Mouse (Mus musculus) intestine, embryonic 14.5 days (tissue): ENCODE measurements around the gene Tmprss6. TPM values are rescaled to one million over a fixed set of nuclear protein-coding genes. Genes with fewer than 3 reads are reported as not detected.

Experiments
- ATAC-seq: fragments of 200-750 bp; cut with Nextera tagmentation; replicated peaks from 2 replicates; pipeline ENCODE4 v1.8.0; 2017; ENCODE audit warnings: low read depth, moderate number of reproducible peaks, moderate TSS enrichment, moderate library complexity; ENCODE audit not compliant: low FRiP score, low TSS enrichment
- DNase-seq: peaks from one replicate; pipeline ENCODE4 v3.0.0-alpha.2; 2018; ENCODE audit warnings: low spot score
- H3K27ac ChIP-seq: fragments of 300-500 bp; sonication (generic); 2 replicates; pipeline ENCODE4 v1.5.1; 2014; ENCODE audit warnings: low read depth, mild to moderate bottlenecking, control low read depth
- H3K27me3 ChIP-seq: fragments of 300-500 bp; sonication (generic); replicated peaks from 2 replicates; pipeline ENCODE4 v1.6.1; 2014; ENCODE audit warnings: low read length, control low read depth; ENCODE audit not compliant: control insufficient read depth, insufficient read depth
- H3K36me3 ChIP-seq: fragments of 300-500 bp; sonication (generic); 2 replicates; pipeline ENCODE4 v1.6.1; 2014; ENCODE audit warnings: low read length, control low read depth; ENCODE audit not compliant: control insufficient read depth, insufficient read depth
- H3K4me1 ChIP-seq: fragments of 300-500 bp; sonication (generic); replicated peaks from 2 replicates; pipeline ENCODE4 v1.6.1; 2014; ENCODE audit warnings: low read length, control low read depth, mixed read lengths; ENCODE audit not compliant: control insufficient read depth, insufficient read depth
- H3K4me2 ChIP-seq: fragments of 300-500 bp; sonication (generic); 2 replicates; pipeline ENCODE4 v1.6.1; 2014; ENCODE audit warnings: low read length
- H3K4me3 ChIP-seq: fragments of 300-500 bp; sonication (generic); 2 replicates; pipeline ENCODE4 v1.5.1; 2014; ENCODE audit warnings: low read depth, low read length, control low read depth, mixed read lengths
- H3K9ac ChIP-seq: fragments of 300-500 bp; sonication (generic); 2 replicates; pipeline ENCODE4 v1.6.1; 2014; ENCODE audit warnings: mild to moderate bottlenecking, low read length
- H3K9me3 ChIP-seq: fragments of 300-500 bp; sonication (generic); 2 replicates; pipeline ENCODE4 v1.6.1; 2016; ENCODE audit warnings: low read length, control low read depth; ENCODE audit not compliant: control insufficient read depth
- WGBS: fragments of 180-500 bp; shearing (Covaris S2); extraction: QIAGEN DNeasy Blood & Tissue Kit; methylation state at CpG from one replicate; pipeline ENCODE4 v1.1.7; 2014; 5-methylcytosine and 5-hydroxymethylcytosine counted together
- polyA plus RNA-seq: library from polyadenylated mRNA; unstranded; fragments of >200 nt; fragmentation: Nextera tagmentation; extraction: Ambion mirVana; gene quantifications from 2 replicates; pipeline ENCODE4 v1.2.1, GENCODE M21; 2014

The Tmprss6 gene
- polyA plus RNA-seq, 1 experiment from 2014 or later = 0.09 TPM

- 9% methylated on average over 3 of the region's 3 CpGs for WGBS
- H3K9me3 ChIP-seq = no peaks in the 10 kb centered on the region
- peak overlapping the region; percentile 48; the same call in 1 of the 2 replicates for H3K27ac ChIP-seq
- H3K4me3 ChIP-seq = peak overlapping the region; percentile 58
- peaks cover 9% of the 10 kb centered on the region for H3K36me3 ChIP-seq
- ATAC-seq (no peak), DNase-seq (no peak)
- H3K4me1 ChIP-seq = peaks cover 9% of the 10 kb centered on the region
- peaks cover 15% of the 10 kb centered on the region; the same call in 1 of the 2 replicates for H3K27me3 ChIP-seq
- H3K9ac ChIP-seq = peak overlapping the region; percentile 58
- peak overlapping the region; percentile 68 for H3K4me2 ChIP-seq
Measured at GRCm38 (mm10) chr15:78429139-78429459, 39.3 kb downstream of the Tmprss6 start.

- no peaks in the 10 kb centered on the region for H3K9me3 ChIP-seq
- peak within 1 kb of the TSS; percentile 58 for H3K4me3 ChIP-seq
- DNase-seq (peak; percentile 80), ATAC-seq (peak; percentile 79)
- peak within 1 kb of the TSS; percentile 68 for H3K4me2 ChIP-seq
- H3K27me3 ChIP-seq = peaks cover 20% of the 10 kb centered on the region
- H3K27ac ChIP-seq = peak within 1 kb of the TSS; percentile 48; the same call in 1 of the 2 replicates
- H3K4me1 ChIP-seq = peaks cover 9% of the 10 kb centered on the region
- WGBS = 2% methylated on average over 47 of the region's 52 CpGs
- peaks cover 4% of the 10 kb centered on the region for H3K36me3 ChIP-seq
- H3K9ac ChIP-seq = peak within 1 kb of the TSS; percentile 58
Measured at GRCm38 (mm10) chr15:78428391-78429138, 39.9 kb downstream of the Tmprss6 start, which contains the start of gene Kctd17. Gene Kctd17, plus strand, starts transcription at chr15:78428564.

DNA sequence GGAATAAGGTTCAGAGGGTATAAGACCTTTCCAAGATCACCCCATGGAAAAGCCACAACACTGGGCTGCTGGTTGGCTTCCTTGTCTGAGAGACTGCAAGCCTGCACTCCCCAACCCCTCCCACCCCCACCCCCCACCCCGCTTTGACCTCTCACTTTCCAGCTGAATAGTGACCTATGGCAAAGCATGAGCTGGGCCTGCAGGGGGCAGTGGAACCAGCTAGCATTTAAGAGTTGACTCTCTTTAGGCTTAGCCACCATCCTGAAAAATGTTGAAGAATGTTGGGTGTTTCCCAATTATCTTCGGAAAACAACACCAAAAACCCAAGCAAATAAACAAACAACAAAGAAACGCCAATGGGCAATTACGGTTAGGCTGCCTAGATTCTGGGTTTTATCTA lies 43.2 kb downstream of the Tmprss6 start:
- peaks cover 9% of the 10 kb centered on the region for H3K4me1 ChIP-seq
- H3K9me3 ChIP-seq = no peaks in the 10 kb centered on the region
- H3K4me3 ChIP-seq = no peak overlapping the region
- H3K27me3 ChIP-seq = peaks cover 35% of the 10 kb centered on the region
- H3K4me2 ChIP-seq = no peak overlapping the region
- no peak for DNase-seq
- no peak overlapping the region for H3K9ac ChIP-seq
- H3K27ac ChIP-seq = no peak overlapping the region
- WGBS = 55% methylated on average over 4 of the region's 4 CpGs
- ATAC-seq = no peak
- H3K36me3 ChIP-seq = no peaks in the 10 kb centered on the region

DNA sequence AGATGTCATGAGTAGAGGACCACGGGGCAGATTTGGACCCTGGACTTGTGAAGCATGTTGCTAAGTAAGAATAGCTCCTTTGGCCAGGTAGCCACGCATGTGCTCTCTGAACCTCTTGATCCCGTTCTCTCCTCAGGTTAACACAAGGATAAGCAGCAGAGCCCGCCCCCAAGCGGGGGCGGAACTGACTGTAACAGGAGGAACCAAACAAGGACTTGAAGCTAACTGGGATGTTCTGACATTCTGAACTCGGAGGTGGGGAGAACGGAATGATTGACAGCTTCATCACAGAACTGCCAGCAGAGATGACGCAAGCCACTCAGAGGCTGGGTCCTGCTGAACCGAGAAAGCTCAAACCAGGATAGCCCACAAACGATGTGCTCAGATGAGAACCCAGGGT lies 43.9 kb downstream of the Tmprss6 start:
- WGBS = 12% methylated on average over 11 of the region's 11 CpGs
- Histone ChIP-seq H3K9me3 (no peaks in the 10 kb centered on the region), H3K4me3 (no peak overlapping the region), H3K27ac (no peak overlapping the region), H3K9ac (no peak overlapping the region), H3K4me2 (no peak overlapping the region), H3K36me3 (no peaks in the 10 kb centered on the region), H3K4me1 (peaks cover 5% of the 10 kb centered on the region), H3K27me3 (peaks cover 38% of the 10 kb centered on the region)
- ATAC-seq (no peak), DNase-seq (no peak)

- no peak overlapping the region for H3K4me3 ChIP-seq
- H3K9me3 ChIP-seq = no peaks in the 10 kb centered on the region
- H3K27me3 ChIP-seq = peaks cover 38% of the 10 kb centered on the region
- no peaks in the 10 kb centered on the region for H3K4me1 ChIP-seq
- DNase-seq (peak; percentile 90), ATAC-seq (no peak)
- no peak overlapping the region for H3K4me2 ChIP-seq
- no peak overlapping the region for H3K9ac ChIP-seq
- no peaks in the 10 kb centered on the region for H3K36me3 ChIP-seq
- H3K27ac ChIP-seq = no peak overlapping the region
- 16% methylated on average over 16 of the region's 16 CpGs for WGBS
Measured at GRCm38 (mm10) chr15:78422046-78422956, 46.1 kb downstream of the Tmprss6 start.

DNA sequence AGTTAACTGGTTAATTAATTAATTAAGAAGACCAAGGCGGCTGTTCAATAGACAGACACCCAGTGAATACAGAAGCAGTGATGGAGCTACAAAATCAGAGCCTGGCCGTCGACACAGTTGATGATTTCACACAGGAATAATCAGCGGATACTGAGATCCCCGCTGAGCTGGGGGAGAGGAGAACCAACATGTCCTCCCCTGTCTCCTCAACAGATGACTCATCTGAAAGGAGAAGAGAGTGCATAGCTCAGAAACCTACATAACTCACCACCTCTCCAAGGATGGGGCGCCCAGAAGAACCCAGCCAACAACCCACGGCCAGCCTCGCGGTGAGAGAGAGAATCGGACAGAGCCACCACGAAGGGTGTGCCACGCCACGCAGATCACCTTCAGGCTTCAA lies 48.0 kb downstream of the Tmprss6 start:
- no peak for DNase-seq
- no peak overlapping the region for H3K4me2 ChIP-seq
- H3K9me3 ChIP-seq = no peaks in the 10 kb centered on the region
- H3K27ac ChIP-seq = no peak overlapping the region
- no peak overlapping the region for H3K4me3 ChIP-seq
- 83% methylated on average over 13 of the region's 13 CpGs for WGBS
- no peak for ATAC-seq
- H3K36me3 ChIP-seq = no peaks in the 10 kb centered on the region
- no peaks in the 10 kb centered on the region for H3K4me1 ChIP-seq
- H3K27me3 ChIP-seq = peaks cover 35% of the 10 kb centered on the region
- H3K9ac ChIP-seq = no peak overlapping the region

DNA sequence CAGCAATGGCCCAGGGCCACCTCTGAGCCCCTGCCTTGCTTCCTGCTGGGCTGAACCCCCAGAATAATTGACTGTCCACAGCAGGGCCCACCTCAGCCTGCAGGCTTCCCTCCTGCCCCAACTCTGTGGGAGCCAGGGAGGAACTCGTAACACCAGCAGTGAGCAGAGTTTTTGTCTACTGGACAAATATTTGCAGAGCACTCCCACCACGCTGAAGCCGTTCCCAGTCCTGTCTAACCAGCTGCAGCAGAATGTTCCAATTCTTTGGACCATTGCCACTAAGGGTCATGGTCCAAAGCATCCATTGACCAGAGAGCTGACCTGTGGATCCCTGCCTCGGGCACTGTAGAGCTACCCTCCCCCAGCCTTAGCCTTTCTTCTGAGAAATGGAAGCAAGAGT lies 51.5 kb downstream of the Tmprss6 start:
- H3K27me3 ChIP-seq = peaks cover 21% of the 10 kb centered on the region
- H3K4me1 ChIP-seq = no peaks in the 10 kb centered on the region
- no peak overlapping the region for H3K4me2 ChIP-seq
- H3K4me3 ChIP-seq = no peak overlapping the region
- 34% methylated on average over 4 of the region's 4 CpGs for WGBS
- H3K9me3 ChIP-seq = no peaks in the 10 kb centered on the region
- DNase-seq = no peak
- H3K27ac ChIP-seq = no peak overlapping the region
- no peak for ATAC-seq
- no peak overlapping the region for H3K9ac ChIP-seq
- no peaks in the 10 kb centered on the region for H3K36me3 ChIP-seq

GRCm38 (mm10) chr15:78414157-78414556 lies 54.3 kb downstream of the Tmprss6 start:
- Histone ChIP-seq H3K36me3 (no peaks in the 10 kb centered on the region), H3K4me3 (no peak overlapping the region), H3K9me3 (no peaks in the 10 kb centered on the region), H3K4me1 (no peaks in the 10 kb centered on the region), H3K4me2 (no peak overlapping the region), H3K27ac (no peak overlapping the region), H3K9ac (no peak overlapping the region), H3K27me3 (peaks cover 32% of the 10 kb centered on the region)
- DNase-seq (no peak), ATAC-seq (no peak)
- 88% methylated on average over 8 of the region's 8 CpGs for WGBS
